Mouse (Mus musculus): ENCODE data around the gene Cxxc4. TPM values are rescaled to one million over a fixed set of nuclear protein-coding genes. Genes with fewer than 3 reads are reported as not detected.

Gene Cxxc4
- polyA plus RNA-seq, 1 experiment from 2014 or later = 32.7 TPM

DNA sequence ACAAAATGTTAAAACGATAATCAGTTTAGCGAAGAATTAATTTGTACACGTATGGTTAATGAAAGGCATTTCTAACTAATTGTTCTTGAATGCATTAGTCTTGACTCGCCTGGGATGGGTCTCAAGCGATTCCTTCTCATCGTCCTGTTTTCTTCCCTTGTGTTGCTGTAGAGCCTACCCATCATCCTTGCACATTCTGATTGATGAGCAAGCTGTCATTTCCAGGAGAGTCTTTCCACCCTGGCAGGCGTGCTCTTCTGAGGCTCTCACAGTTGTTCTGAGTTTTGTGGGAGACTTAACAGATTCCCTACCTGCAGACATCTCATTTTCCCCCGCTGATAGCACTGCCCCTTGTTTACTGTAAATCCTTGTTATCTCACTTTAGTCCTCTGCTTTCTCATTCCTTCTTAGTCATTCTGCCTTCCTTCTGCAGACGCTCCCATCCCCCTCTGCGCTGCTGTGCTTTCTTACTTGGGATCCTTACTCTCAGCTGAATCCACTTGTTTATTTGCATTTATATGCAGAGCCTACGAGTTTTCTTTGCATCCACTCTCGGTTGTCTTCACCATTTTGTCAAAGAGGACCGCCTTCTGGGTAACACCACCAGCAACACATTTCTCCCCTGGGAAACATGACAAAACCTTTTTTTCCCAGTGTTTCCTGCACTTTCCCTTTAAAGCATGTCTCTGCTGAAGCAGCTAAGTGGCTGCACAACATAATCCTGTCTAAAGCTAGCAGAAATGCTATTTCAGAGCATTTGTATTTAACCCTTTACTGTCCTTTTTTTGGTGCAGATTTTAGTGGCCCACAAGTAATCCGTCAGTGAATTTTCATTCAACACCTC is 45.5 kb downstream of the Cxxc4 start:
- Histone ChIP-seq H3K9ac (ENCODE audit: low read depth, low read length) (no peak overlapping the region), H3K36me3 (ENCODE audit: control insufficient read depth, insufficient read depth, low read length) (no peaks in the 10 kb centered on the region), H3K4me3 (ENCODE audit: low read depth, low read length) (no peak overlapping the region), H3K9me3 (ENCODE audit: control insufficient read depth, low read length) (no peaks in the 10 kb centered on the region), H3K4me1 (replicated peaks; ENCODE audit: control insufficient read depth, insufficient read depth, low read length) (no peaks in the 10 kb centered on the region), H3K4me2 (replicated peaks; ENCODE audit: low read depth, low read length) (peak overlapping the region; percentile 24; the same call in 1 of the 2 replicates), H3K27ac (ENCODE audit: low read depth, low read length) (no peak overlapping the region), H3K27me3 (ENCODE audit: control insufficient read depth, insufficient read depth, low read length) (no peaks in the 10 kb centered on the region)
- 34% methylated on average over 14 of the region's 14 CpGs for WGBS
- DNase-seq (ENCODE audit: low spot score) (no peak), ATAC-seq (ENCODE audit: low FRiP score) (no peak)

DNA sequence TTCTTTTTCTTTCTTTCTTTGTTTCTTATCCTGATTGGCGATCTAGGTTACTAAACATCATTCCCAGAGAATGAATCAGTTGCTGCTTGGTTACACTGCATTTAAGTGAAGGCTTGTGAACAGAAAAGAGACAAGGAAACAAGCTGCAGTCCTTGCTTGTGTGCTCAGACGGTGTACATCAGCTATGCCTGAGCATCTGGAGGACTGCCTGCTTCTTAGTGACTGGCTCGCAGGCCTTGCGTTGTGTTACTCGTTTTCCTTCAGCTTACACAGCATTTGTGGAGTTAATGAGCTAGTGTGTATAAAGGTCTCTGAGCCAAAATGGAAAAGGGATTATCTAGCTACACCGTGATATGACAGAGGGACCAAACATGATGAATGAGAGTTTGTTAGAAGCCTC is 58.9 kb downstream of the Cxxc4 start:
- Histone ChIP-seq H3K9ac (ENCODE audit: low read depth, low read length) (no peak overlapping the region), H3K4me2 (replicated peaks; ENCODE audit: low read depth, low read length) (no peak overlapping the region), H3K4me1 (replicated peaks; ENCODE audit: control insufficient read depth, insufficient read depth, low read length) (no peaks in the 10 kb centered on the region), H3K27me3 (ENCODE audit: control insufficient read depth, insufficient read depth, low read length) (no peaks in the 10 kb centered on the region), H3K4me3 (ENCODE audit: low read depth, low read length) (no peak overlapping the region), H3K9me3 (ENCODE audit: control insufficient read depth, low read length) (no peaks in the 10 kb centered on the region), H3K36me3 (ENCODE audit: control insufficient read depth, insufficient read depth, low read length) (no peaks in the 10 kb centered on the region), H3K27ac (ENCODE audit: low read depth, low read length) (no peak overlapping the region)
- ATAC-seq (ENCODE audit: low FRiP score) (peak; percentile 52; the same call in 1 of the 2 replicates), DNase-seq (ENCODE audit: low spot score) (no peak)
- 67% methylated on average over 6 of the region's 6 CpGs for WGBS

DNA sequence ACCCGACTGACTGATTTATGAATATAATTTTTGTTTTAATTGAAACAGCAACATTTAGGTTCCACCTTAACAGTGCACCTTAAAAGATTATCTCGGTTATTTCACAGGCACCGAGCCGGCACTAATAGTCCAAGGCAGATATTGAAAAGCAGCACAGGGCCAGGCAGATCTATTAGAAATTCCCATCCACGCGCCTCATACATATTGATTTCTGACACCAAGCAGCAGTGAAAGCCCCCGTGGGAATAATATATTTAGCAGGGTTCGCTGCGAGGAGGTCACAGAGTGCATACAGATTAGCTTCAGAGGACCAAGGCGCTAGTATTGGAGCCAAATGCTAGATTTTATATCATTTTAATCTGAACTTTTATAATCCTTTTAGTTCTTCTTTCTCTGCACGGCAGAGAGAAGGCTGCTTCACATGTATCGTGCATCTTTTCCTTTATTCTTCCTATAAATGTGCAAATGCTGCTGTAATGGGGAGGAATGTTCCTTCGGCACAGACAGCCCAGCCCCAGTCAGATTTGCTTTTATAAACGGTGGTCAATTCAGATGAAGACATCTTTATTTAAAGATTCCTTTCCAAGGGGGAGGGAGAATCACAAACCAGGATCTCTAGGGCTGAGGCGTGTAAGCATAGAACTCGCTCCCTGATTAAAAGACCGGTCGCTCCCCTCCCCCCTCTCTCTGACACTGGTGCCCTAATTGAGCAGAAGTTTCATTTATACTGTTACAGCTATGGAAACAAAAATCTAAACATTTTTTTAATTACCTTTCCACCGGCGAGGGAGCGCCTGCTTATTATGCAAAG is 66.6 kb downstream of the Cxxc4 start:
- H3K27me3 ChIP-seq (ENCODE audit: control insufficient read depth, insufficient read depth, low read length) = no peaks in the 10 kb centered on the region
- H3K36me3 ChIP-seq (ENCODE audit: control insufficient read depth, insufficient read depth, low read length) = no peaks in the 10 kb centered on the region
- peak overlapping the region; percentile 67 for H3K27ac ChIP-seq (ENCODE audit: low read depth, low read length)
- WGBS = 17% methylated on average over 21 of the region's 21 CpGs
- peak overlapping the region; percentile 13; the same call in 1 of the 2 replicates for H3K9ac ChIP-seq (ENCODE audit: low read depth, low read length)
- peaks cover 8% of the 10 kb centered on the region; the same call in 1 of the 2 replicates for H3K4me1 ChIP-seq (replicated peaks; ENCODE audit: control insufficient read depth, insufficient read depth, low read length)
- H3K4me3 ChIP-seq (ENCODE audit: low read depth, low read length) = peak overlapping the region; percentile 16
- DNase-seq (ENCODE audit: low spot score) (peak; percentile 77), ATAC-seq (ENCODE audit: low FRiP score) (peak; percentile 93)
- peak overlapping the region; percentile 39 for H3K4me2 ChIP-seq (replicated peaks; ENCODE audit: low read depth, low read length)
- no peaks in the 10 kb centered on the region for H3K9me3 ChIP-seq (ENCODE audit: control insufficient read depth, low read length)

DNA sequence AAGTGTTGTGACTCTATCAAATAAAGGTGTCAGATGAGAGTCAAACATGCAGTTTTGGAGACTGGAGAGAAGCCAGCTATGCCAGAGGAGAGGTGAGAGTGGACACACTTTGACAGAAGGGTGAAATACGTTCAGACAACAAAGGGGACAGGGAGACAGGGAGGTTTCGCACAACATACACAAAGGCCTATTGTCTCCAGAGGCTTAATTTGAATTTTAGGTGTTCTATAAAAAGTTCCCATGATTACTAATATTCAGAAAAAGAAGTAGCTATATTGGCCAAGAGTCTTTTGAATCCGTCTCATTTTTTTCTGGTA is 67.2 kb downstream of the Cxxc4 start:
- no peaks in the 10 kb centered on the region for H3K27me3 ChIP-seq (ENCODE audit: control insufficient read depth, insufficient read depth, low read length)
- ATAC-seq (ENCODE audit: low FRiP score) (peak; percentile 80), DNase-seq (ENCODE audit: low spot score) (no peak)
- H3K36me3 ChIP-seq (ENCODE audit: control insufficient read depth, insufficient read depth, low read length) = no peaks in the 10 kb centered on the region
- peak overlapping the region; percentile 16 for H3K4me3 ChIP-seq (ENCODE audit: low read depth, low read length)
- no peak overlapping the region; the same call in 1 of the 2 replicates for H3K9ac ChIP-seq (ENCODE audit: low read depth, low read length)
- H3K4me2 ChIP-seq (replicated peaks; ENCODE audit: low read depth, low read length) = peak overlapping the region; percentile 39
- H3K27ac ChIP-seq (ENCODE audit: low read depth, low read length) = peak overlapping the region; percentile 67
- peaks cover 8% of the 10 kb centered on the region; the same call in 1 of the 2 replicates for H3K4me1 ChIP-seq (replicated peaks; ENCODE audit: control insufficient read depth, insufficient read depth, low read length)
- WGBS = 10% methylated on average over 3 of the region's 3 CpGs
- H3K9me3 ChIP-seq (ENCODE audit: control insufficient read depth, low read length) = no peaks in the 10 kb centered on the region

DNA sequence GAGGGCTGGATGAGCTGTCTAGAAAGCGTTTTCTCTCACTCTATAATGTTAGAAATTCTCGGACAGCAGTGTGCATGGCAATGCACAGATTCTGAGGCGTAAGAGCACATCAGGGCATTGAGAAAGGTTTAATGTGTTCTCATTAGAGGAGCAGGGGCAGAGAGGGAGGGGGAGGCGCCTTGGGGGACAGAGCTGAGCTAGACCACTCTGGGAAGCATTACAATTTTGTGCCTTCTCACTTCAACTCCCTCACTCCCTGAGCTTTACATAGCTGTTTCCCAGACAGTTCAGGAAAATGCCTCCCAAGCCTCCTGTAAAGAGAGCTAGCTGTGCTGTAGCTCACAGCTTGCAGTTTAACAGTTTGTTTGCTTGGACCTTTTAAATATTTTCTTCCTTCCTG is 70.2 kb downstream of the Cxxc4 start:
- no peak overlapping the region for H3K9ac ChIP-seq (ENCODE audit: low read depth, low read length)
- 4% methylated on average over 4 of the region's 4 CpGs for WGBS
- no peaks in the 10 kb centered on the region for H3K9me3 ChIP-seq (ENCODE audit: control insufficient read depth, low read length)
- H3K4me3 ChIP-seq (ENCODE audit: low read depth, low read length) = no peak overlapping the region
- DNase-seq (ENCODE audit: low spot score) (peak; percentile 41), ATAC-seq (ENCODE audit: low FRiP score) (0 out of 2 replicates have a peak, but pooled peaks have one; percentile 4)
- peaks cover 8% of the 10 kb centered on the region; the same call in 1 of the 2 replicates for H3K4me1 ChIP-seq (replicated peaks; ENCODE audit: control insufficient read depth, insufficient read depth, low read length)
- no peaks in the 10 kb centered on the region for H3K27me3 ChIP-seq (ENCODE audit: control insufficient read depth, insufficient read depth, low read length)
- no peak overlapping the region for H3K4me2 ChIP-seq (replicated peaks; ENCODE audit: low read depth, low read length)
- peak overlapping the region; percentile 40; the same call in 1 of the 2 replicates for H3K27ac ChIP-seq (ENCODE audit: low read depth, low read length)
- no peaks in the 10 kb centered on the region for H3K36me3 ChIP-seq (ENCODE audit: control insufficient read depth, insufficient read depth, low read length)

DNA sequence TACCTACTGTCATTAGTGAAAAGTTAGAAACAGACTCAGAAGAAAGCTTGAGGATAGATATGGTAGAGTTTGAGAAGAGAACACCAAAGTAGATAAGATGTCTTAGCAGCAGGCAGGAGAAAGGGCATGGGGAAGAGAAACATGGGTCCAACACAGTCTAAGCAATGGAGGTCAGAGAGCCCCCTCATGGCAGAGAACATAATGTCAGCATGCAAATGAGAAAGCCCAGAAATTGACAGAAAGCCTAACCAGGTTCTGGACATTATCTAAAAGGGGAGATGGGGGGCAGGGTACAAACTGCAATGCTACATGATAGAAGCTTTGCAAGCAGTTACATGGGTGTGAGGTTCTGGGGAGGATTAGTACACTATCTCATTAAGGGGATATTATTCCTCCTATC is 71.5 kb downstream of the Cxxc4 start:
- no peak overlapping the region for H3K27ac ChIP-seq (ENCODE audit: low read depth, low read length)
- no peak overlapping the region for H3K4me3 ChIP-seq (ENCODE audit: low read depth, low read length)
- no peak for ATAC-seq (ENCODE audit: low FRiP score)
- H3K9me3 ChIP-seq (ENCODE audit: control insufficient read depth, low read length) = no peaks in the 10 kb centered on the region
- peaks cover 8% of the 10 kb centered on the region; the same call in 1 of the 2 replicates for H3K4me1 ChIP-seq (replicated peaks; ENCODE audit: control insufficient read depth, insufficient read depth, low read length)
- no peak for DNase-seq (ENCODE audit: low spot score)
- no peaks in the 10 kb centered on the region for H3K27me3 ChIP-seq (ENCODE audit: control insufficient read depth, insufficient read depth, low read length)
- no peaks in the 10 kb centered on the region for H3K36me3 ChIP-seq (ENCODE audit: control insufficient read depth, insufficient read depth, low read length)
- H3K4me2 ChIP-seq (replicated peaks; ENCODE audit: low read depth, low read length) = no peak overlapping the region
- H3K9ac ChIP-seq (ENCODE audit: low read depth, low read length) = no peak overlapping the region

MicroRNAs encoded within 50 kb of the gene (microRNA counts, 519-probe panel; counts per million panel counts)
- not detected for microRNA mmu-miR-1895

Measured in hindbrain, embryonic 11.5 days (tissue).